Mouse (Mus musculus): ENCODE measurements around the gene Kcna7.
"Not testable (repeated sequence)": the region's sequence is repeated elsewhere in the genome, so short reads cannot be mapped to it uniquely, and the experiment has no call there.

Kcna7 gene

DNA sequence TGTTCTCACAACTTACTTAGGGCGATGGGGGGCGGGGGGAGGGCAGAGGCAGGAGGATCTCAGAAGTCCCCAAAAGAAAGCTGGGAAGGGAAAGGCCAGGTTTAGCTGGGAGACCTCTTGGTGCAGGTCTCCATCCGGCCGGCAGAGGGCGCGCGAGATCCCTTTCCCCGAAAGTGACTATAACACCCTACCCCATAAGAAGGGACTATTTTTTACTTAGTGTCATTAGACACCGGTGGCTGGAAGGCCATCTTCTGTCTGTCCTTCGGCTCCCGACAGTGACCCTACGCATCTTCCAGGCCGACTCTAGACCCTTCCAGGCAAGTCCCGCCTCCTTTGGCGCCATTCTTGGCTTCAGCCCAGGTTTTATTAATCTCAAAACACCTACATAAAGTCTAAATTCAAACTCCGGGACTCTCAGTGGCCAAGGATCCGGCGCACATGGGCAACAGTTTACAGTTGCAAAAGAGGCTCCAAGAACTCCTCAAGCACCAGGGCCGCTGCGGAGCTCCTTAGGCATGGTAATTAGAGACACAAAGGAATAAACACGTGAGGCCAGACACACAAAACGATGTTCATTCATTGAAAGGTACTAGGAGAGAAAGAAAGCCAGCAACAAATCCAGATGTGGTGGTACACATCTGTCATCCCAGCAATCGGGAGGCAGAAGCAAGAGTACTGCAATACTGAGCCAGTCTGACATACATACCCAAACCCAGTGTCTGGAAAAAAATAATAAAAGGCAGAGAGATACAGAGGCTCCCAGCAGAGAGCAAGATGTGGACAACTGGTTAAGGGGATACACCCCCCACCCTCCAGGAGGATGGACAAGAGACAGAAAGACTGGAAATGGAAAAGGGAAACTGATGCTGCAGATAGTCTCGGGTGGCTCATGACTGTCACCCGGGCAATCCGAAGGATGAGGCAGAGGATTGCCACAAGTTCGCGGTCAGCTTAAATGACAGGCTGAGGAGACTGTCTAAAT, at the start of gene Kcna7:
TSS of gene Kcna7 (plus strand) at position 563 of the 985 bp plus-strand sequence.
- no peak for DNase-seq (ENCODE audit: low read depth, low spot score)

- DNase-seq (ENCODE audit: low read depth, low spot score): no peak
Measured at GRCm38 (mm10) chr7:45356087-45356486, 49.4 kb upstream of the Kcna7 start.

- not testable (repeated sequence) for DNase-seq (ENCODE audit: low read depth, low spot score)
Measured at GRCm38 (mm10) chr7:45359081-45359480, 46.4 kb upstream of the Kcna7 start.

GRCm38 (mm10) chr7:45360404-45361125, 44.9 kb upstream of the Kcna7 start:
- no peak for DNase-seq (ENCODE audit: low read depth, low spot score)

GRCm38 (mm10) chr7:45361243-45361804, 44.1 kb upstream of the Kcna7 start:
- DNase-seq (ENCODE audit: low read depth, low spot score): no peak

GRCm38 (mm10) chr7:45362801-45363200, 42.7 kb upstream of the Kcna7 start:
- no peak for DNase-seq (ENCODE audit: low read depth, low spot score)

GRCm38 (mm10) chr7:45363983-45364382, 41.5 kb upstream of the Kcna7 start:
- DNase-seq (ENCODE audit: low read depth, low spot score): no peak

DNA sequence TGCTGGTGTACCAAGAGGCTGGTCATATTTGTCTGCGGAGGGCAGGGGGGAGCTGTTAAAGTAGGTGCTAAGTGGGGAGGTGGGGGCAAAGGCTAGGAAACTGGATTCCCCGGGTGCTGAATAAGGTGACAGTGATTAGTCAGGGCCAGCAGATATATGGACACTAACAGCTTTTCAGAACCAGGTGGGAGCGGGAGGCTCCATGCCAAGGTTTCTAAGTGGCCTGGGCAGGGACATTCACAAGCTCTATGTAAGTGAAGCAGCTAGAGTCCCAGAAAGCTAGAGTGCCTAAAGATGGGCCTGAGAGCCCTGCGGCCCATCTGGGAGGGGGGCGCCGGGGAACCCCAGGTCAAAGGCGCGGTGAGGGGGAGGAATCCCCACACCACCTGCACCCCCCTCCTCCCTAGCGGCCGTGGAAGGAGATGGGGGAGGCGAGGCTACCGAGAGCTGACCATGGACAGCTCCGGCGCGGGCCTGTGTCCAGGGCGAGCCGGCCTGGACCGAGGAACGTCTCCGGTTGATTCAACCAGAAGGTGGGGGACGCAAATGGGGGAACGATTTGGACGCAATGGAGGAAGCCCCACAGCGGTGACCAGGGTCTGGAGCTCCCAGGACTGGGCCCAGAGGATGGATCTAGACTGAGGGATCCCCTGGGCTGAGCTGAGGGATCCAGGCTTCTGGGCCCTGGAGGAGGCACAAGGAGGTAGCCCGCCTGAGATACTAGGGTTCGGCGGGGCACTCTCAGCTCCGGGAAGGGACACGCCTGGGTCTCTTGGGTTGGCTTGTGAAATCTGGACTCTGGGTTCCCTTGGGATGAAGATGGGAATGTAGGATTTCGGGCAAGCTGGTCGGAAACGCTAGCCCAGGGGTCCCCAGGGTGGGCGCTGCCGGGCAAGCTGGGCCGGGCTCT, 39.5 kb upstream of the Kcna7 start:
- DNase-seq (ENCODE audit: low read depth, low spot score): no peak

- DNase-seq (ENCODE audit: low read depth, low spot score): no peak
Measured at GRCm38 (mm10) chr7:45366652-45367019, 38.8 kb upstream of the Kcna7 start, which contains the start of gene Ppfia3. Ppfia3 (minus strand) TSS chr7:45367019.

DNA sequence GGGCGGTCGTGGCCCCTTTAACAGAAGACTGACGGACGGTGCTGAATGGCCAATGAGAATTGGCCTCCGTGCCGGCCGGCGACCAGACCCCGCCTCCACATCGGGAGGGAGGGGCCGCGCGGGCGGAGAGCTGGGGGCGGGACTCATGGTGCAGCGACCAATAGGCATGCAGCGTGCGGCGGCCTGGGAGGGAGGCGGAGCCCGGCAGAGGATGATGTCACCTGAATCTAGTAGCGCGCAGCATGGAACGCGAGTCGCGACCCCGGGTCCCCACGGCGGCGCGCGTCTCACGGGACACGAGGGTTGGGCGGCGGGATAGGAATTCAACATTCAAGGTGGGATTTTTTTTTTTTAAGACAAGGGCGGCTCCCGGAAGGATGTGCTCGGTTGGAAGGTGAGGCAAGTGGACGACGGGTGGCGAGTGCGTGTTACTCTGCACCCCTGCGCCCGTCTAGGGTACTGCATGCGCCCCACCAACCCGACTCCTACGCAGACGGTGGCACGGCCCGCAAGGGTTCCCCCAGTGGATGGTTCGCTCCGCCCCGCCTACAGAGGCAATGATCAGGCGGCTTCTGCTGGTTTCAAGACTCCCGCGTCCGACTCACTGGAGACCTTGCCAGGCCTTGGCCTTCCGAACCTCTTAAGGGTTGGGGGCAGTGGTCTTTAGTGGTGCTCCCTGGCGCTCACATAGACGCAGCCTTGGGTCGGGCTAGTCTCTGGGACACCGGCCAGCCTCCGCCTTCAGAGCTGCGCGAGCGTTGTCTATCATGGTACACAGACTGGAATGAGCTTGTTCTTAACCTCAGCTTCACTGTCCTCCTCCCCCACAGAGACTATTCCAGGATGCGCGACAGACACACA, 38.2 kb upstream of the Kcna7 start:
- DNase-seq (ENCODE audit: low read depth, low spot score): peak; percentile 83

DNA sequence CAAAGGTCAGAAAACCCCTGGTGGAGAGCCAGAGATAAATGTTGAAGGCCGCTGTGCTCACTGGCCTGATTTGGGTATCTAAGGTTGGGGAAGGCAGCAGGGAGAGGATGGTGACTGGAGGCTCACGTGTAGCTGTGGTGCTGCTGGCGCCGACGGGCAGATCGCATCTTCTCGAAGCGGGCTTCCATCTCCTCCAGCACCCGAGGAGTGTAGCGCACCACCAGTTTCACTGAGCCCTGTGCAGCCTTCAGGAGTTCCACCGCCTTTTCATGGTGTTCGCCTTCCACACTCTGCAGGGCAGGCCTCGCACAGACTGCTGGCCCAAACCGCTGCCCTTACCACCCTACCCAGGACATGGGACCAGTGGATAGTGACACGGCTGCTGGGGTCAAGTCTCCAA, 37.3 kb upstream of the Kcna7 start:
- DNase-seq (ENCODE audit: low read depth, low spot score): no peak

GRCm38 (mm10) chr7:45369022-45369745, 36.3 kb upstream of the Kcna7 start:
- DNase-seq (ENCODE audit: low read depth, low spot score): no peak

DNA sequence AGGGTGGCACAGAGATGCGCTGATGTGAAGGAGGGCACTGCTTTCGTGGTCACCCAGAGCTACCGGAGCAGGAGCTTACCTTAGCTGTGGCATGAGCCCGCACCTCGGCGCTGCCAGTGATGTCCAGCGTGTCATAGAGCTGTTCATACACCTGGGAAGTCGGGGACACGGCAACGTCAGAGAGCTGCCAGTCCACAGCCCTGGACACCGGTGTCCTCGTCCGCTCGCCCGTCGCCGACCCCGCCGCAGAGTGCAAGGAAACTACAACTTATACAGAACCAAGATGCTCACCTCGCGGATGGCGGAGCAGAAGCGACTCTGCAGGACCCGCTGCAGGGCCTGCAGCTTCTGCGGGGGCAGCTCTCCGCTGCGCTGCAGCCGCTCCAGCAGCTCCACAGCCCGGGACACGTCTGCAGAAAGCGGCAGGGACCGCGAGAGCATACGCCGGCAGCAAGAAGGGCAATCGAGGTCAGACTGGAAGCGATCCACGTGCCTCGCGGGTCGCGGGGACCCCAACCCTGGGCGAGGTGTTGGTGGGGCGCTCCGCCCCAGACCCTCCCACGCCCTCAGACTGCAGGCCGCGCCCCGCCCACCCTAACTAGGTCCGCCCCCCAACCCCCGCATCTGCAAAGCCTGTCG, 35.5 kb upstream of the Kcna7 start:
- DNase-seq (ENCODE audit: low read depth, low spot score): no peak

DNA sequence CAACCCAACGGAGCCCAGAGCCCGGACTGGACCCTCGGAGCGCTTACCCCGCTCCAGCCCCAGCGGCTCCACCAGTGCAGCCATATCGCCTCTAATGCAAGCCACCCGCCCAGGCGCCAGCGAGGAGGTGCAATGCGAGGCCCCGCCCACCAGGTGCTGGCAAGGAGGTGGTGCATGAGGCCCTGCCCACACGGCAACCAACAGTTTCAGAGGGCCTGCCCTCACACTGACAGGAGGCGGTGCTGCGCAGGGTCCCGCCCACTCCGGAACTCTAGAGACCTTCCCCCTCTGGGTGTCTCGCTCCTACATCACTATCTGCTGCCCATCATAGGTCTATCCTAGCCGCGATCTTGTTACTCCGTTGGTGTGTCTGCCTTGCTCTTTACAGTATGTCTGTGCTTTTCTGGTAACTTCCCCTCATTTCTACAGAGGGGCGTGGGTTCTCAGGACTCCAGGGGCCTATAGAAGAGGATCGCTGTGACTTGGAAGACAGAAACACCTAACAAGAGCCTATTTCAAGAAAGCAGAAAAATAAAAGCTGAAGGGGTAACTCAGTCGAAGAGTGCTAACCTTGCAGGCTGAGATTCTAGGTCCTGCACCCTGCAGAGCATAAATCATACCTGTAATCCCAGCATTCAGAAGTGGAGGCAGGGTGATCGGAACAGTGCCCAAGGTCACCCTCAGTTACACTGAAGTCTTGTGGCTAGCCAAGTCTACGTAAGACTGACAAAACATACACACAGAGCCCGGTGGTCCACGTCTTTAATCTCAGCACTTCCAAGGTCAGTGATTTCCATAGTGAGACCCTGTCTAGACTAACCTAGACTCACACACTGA, 34.8 kb upstream of the Kcna7 start, which contains the start of gene Lin7b:
TSS of gene Lin7b (minus strand) at position 109 of the 837 bp plus-strand sequence.
- peak; percentile 49 for DNase-seq (ENCODE audit: low read depth, low spot score)

GRCm38 (mm10) chr7:45372371-45372770, 33.1 kb upstream of the Kcna7 start:
- no peak for DNase-seq (ENCODE audit: low read depth, low spot score)

GRCm38 (mm10) chr7:45374620-45375019, 30.8 kb upstream of the Kcna7 start:
- no peak for DNase-seq (ENCODE audit: low read depth, low spot score)

DNA sequence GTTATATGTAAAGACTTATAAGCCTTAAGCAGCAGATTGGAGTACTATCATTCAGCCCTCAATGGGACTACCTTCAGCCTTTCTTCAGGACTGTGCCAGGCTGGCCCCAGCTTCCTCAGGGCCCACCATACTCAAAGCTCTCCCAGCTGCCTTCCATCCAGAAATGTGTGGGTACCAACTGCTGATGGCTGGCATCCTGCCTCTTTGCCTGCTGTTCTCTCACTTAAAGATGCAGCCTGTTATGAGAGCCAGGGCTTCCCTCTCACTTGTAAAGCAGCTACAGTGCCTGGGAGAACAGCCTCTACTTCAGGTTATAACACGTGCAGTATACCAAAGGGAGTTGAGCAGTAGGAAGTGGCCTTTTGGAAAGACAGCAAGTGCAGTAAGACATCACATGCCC, 29.4 kb upstream of the Kcna7 start:
- no peak for DNase-seq (ENCODE audit: low read depth, low spot score)

GRCm38 (mm10) chr7:45386077-45386476, 19.4 kb upstream of the Kcna7 start:
- DNase-seq (ENCODE audit: low read depth, low spot score): no peak
